Mouse (Mus musculus) heart, postnatal 14 days (tissue): ENCODE measurements around the gene Pof1b. TPM values are rescaled to one million over a fixed set of nuclear protein-coding genes. Genes with fewer than 3 reads are reported as not detected.

Source experiments
- DNase-seq, 2 experiments: peaks; one replicate each; pipeline ENCODE4 v3.0.0; 2021 to 2022
- intact Hi-C: fragments of 180-260 bp; cut with DNase I; formaldehyde crosslinking; loops from one replicate; pipeline ENCODE4 v1.15.1; 2025
- long read RNA-seq, 2 experiments: library from polyadenylated mRNA; stranded (forward); transcript quantifications; one replicate each; pipeline ENCODE4 v2.0.0; 2021
- total RNA-seq, 2 experiments: library from RNA; stranded (reverse); gene quantifications; 2 replicates each; pipeline ENCODE4 v1.2.3; 2021

Pof1b gene
- total RNA-seq, result under 1 TPM; 0.05 to 0.19 TPM
- long read RNA-seq, experiment 1, result 0 reads
- long read RNA-seq, experiment 2, result 0 reads

DNA sequence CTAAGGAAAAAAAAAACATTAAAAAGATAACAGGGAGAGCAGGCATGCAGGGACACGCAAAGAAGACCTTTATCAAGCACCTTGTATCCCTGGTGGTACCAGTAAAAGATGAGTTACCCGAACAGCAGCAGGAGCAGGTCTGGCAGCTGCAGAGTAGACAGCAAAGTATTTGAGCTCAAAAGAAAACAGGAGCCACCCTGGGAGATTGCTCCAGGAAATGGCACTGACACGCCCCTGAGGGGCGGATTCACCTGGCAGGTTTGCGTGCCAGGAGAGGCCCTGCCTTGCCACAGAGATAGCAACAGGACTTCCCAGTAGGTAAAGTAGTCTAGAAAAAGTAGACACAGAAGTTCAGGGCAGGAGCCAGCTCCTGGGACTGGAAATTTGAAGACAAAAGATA, at the start of gene Pof1b:
Gene Pof1b (minus strand): TSS at position 144 of the 400 bp plus-strand sequence.
- intact Hi-C loops, result no loop called here
- DNase-seq, result no peak

- DNase-seq, result no peak
- intact Hi-C loops, result no loop called here
Measured at GRCm38 (mm10) chrX:112716587-112716986, 18.1 kb upstream of the Pof1b start.

GRCm38 (mm10) chrX:112694392-112694791, 4.1 kb downstream of the Pof1b start:
- intact Hi-C loops, result no loop called here
- no peak for DNase-seq

DNA sequence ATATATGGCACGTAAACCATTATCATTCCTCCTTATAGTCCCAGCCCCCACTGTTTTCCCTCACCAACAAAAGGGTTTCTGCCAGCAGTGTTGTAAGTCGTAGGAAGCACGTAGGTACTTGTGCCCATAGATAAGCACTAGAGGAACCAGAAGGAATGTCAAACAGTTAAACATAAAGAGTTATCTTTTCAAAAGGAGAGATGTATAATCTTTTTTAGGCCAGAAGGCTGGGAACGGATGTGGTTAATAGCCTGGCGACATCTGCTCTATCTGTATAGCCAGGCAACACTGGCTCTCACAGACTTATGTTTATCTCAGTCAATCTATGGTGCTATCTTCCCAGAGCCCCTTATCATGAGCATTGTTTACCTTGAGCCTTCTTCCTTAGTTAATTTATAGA, 17.8 kb downstream of the Pof1b start:
- no peak for DNase-seq
- intact Hi-C loops, result no loop called here

DNA sequence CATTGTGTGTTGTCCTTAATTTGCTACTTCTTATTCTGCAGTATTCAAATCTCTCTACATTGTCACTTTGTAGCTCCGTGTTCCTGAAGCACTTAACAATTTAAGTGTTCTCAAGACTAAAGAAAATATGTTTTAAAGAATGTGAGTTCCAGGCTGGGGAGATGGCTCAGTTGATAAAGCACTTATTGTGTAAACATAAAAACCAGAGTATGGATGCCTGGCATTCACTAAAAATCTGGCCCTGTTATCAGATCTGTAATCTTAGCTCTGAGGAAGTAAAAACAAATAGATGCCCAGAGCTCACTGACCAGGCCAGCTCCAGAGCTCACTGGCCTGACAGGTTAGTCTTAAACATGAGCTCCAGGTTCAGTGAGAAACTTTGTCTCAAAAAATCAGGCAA, 22.9 kb downstream of the Pof1b start:
- intact Hi-C loops, result no loop called here
- DNase-seq, result no peak

DNA sequence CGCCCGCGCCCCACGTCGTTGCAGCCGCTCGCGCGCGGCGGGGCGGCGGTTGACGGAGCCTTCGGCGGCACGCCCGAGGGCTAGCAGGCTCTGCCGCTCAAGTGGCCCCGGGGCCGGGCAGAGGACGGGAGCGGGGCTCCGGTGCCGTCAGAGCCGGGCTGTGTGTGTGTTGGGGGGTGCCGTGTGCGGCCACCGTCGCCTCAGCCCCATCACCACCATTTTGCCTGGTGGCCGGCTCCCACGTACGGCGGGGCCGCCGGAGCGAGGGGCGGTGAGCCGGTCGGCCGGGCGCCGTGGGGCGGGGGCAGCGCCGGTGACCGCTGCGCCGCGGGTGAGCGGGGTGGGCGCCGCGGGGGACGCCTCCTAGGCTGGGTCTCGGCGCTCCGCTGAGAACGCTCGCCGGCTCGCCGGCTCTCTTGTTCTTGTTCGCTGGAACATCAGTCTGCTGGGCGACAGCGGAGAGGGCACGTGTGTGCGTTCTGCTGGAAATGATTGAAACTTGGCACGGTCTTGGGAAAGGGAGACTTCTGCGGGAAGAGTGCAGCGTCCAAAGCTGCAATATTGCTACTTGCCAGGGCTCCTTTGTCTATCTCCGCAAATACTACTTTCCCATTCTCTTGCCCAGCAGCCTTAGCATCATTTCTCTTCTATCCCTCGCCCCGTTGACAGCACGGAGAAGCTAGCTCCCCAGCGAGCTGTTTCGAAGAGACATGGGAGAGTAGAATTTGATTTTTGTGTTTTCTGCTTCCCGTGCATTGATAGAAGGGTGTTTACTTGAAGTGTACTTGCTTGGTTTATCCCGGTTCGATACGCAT, 96.9 kb downstream of the Pof1b start:
- DNase-seq, result peak; percentile 14 to 29
- intact Hi-C loops, result no loop called here

DNA sequence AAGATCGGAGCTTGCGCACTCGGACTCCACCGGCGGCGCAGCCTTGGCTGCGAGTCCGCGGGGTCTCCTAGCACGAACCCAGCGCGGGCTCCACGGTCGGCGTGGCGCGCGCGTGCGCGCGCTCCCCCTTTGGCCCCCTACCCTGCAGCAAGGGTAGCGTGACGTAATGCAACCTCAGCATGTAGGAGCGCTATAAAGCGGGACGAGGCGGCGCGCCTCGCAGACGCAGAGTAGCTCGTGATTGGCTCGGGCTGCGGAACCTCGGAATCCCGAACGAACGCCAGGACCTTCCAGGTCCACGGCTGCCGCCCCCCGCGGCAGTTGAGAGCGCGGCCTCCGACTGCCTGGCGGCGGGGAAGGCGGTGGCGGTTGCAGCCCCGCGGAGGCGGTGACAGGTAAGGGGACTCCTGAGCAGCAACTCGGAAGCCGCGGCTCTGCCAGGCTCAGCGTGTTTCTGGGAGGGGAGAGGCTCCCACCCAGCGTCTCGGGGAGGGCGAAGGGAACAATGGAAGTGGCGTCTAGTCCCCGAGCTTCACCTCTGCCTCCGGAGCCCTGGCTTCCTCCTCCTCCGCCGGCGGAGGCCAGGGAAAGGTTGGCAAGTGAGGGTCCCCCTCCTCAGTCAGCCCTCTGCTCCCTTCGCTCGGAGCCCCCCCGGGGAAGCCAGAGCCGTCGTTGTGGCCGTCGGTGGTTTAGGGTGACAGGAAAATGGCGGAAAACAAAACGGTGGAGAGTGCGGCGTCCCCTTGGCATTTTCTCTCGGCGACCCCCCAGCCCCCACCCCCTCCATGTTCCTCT, 97.7 kb downstream of the Pof1b start, which contains the start of gene Zfp711:
Gene Zfp711 (plus strand): TSS at position 16 of the 795 bp plus-strand sequence.
- intact Hi-C loops, result no loop called here
- peak; percentile 28 to 40 for DNase-seq

Other genes starting within 250 kb of the Pof1b start
- not detected for gene 2010106E10Rik, start 203.4 kb downstream of the Pof1b start, total RNA-seq
- 1 to 10 TPM; 1.0 to 2.2 TPM for gene Zfp711, start 98.1 kb downstream of the Pof1b start, total RNA-seq